Mouse (Mus musculus) ES-CJ7 (cell line): Measurements from ENCODE around the gene Zc3h12b.
"Not testable (repeated sequence)": the region's sequence is repeated elsewhere in the genome, so short reads cannot be mapped to it uniquely, and the experiment has no call there.

ENCODE experiments used
- DNase-seq: peaks from one replicate; pipeline ENCODE4 v3.0.0; 2011; ENCODE audit warnings: low read depth, low spot score

Zc3h12b gene

GRCm38 (mm10) chrX:95711227-95712111, at the start of gene Zc3h12b:
Gene Zc3h12b, plus strand, starts transcription at chrX:95711678.
- DNase-seq: peak; percentile 81

GRCm38 (mm10) chrX:95682206-95682605, 29.3 kb upstream of the Zc3h12b start:
- no peak for DNase-seq

- DNase-seq: peak; percentile 5
These were observed 24.4 kb upstream of the Zc3h12b start for GRCm38 (mm10) chrX:95687119-95687518.

- DNase-seq: no peak
These were observed 26.8 kb downstream of the Zc3h12b start for GRCm38 (mm10) chrX:95738253-95738652.

- DNase-seq: no peak
These were observed 84.4 kb downstream of the Zc3h12b start for GRCm38 (mm10) chrX:95795881-95796280.

- no peak for DNase-seq
These were observed 90.3 kb downstream of the Zc3h12b start for GRCm38 (mm10) chrX:95801790-95802189.

- DNase-seq: no peak
These were observed 141.3 kb downstream of the Zc3h12b start for GRCm38 (mm10) chrX:95852806-95853205.

- DNase-seq: peak; percentile 76
These were observed 169.6 kb downstream of the Zc3h12b start for GRCm38 (mm10) chrX:95881111-95881510.

- no peak for DNase-seq
These were observed 191.2 kb downstream of the Zc3h12b start for GRCm38 (mm10) chrX:95902716-95903115.

GRCm38 (mm10) chrX:95935481-95935880, 224.0 kb downstream of the Zc3h12b start:
- no peak for DNase-seq

GRCm38 (mm10) chrX:95945496-95945895, 234.0 kb downstream of the Zc3h12b start:
- DNase-seq: no peak

GRCm38 (mm10) chrX:95948135-95948534, 236.7 kb downstream of the Zc3h12b start:
- DNase-seq: no peak

GRCm38 (mm10) chrX:95950776-95951175, 239.3 kb downstream of the Zc3h12b start:
- peak; percentile 44 for DNase-seq

- DNase-seq: peak; percentile 96
These were observed 245.2 kb downstream of the Zc3h12b start, which contains the start of gene Las1l for GRCm38 (mm10) chrX:95956497-95957293. Gene Las1l, minus strand, starts transcription at chrX:95956962.

GRCm38 (mm10) chrX:95957461-95957860, 246.0 kb downstream of the Zc3h12b start:
- DNase-seq: not testable (repeated sequence)

GRCm38 (mm10) chrX:95963366-95963765, 251.9 kb downstream of the Zc3h12b start:
- no peak for DNase-seq

GRCm38 (mm10) chrX:95965036-95965435, 253.6 kb downstream of the Zc3h12b start:
- no peak for DNase-seq

- DNase-seq: peak; percentile 90
These were observed 256.5 kb downstream of the Zc3h12b start for GRCm38 (mm10) chrX:95967847-95968593.

- peak; percentile 92 for DNase-seq
These were observed 257.1 kb downstream of the Zc3h12b start for GRCm38 (mm10) chrX:95968594-95968965.

GRCm38 (mm10) chrX:95969116-95969515, 257.6 kb downstream of the Zc3h12b start:
- DNase-seq: no peak

GRCm38 (mm10) chrX:95969936-95970335, 258.5 kb downstream of the Zc3h12b start:
- DNase-seq: peak; percentile 17
